Mouse (Mus musculus): ENCODE measurements at regions not wholly inside any gene's neighbourhood (a gene's known extent, or its start where the extent isn't known, plus 50 kb on each side); places are given as distances from the start of the nearest gene placed in this dataset.

DNA sequence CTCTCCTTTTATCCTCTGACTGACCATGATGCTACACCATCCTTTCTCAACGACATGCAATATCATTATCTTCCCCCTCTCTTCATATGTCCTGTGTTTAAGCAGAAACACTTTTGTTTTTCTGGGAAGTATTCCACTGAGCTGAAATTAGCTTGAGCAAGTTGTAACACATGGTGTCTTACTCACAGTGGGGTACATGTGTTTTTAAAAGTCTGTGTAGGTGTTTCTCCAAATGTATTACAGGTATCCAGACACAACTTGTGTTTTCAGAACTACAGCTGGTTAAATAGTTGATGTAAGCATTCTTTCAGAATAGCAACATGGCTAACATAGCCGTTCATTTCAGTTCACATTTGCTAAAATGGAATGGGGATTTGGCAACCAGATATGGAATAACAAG lies 172.8 kb upstream of the Gm10295 start:
- H3K4me3 ChIP-seq (ENCODE audit: insufficient read depth, low read depth, low read length): no peak overlapping the region
- no peaks in the 10 kb centered on the region for H3K4me1 ChIP-seq (ENCODE audit: control insufficient read depth, insufficient read depth, low read length)
- WGBS: 70% methylated on average over 2 of the region's 2 CpGs
- TF ChIP-seq POLR2A (IDR thresholded peaks at IDR 0.05; ENCODE audit: insufficient read depth, low read depth, low read length): no peak
- TF ChIP-seq CTCF (IDR thresholded peaks at IDR 0.05; ENCODE audit: insufficient read depth, low read depth, low read length): no peak
- no peak overlapping the region for H3K27ac ChIP-seq (ENCODE audit: insufficient read depth, low read depth, low read length)

GRCm38 (mm10) chr7:71507379-71507778 lies 156.1 kb upstream of the Gm10295 start:
- Histone ChIP-seq H3K4me1 (ENCODE audit: control insufficient read depth, insufficient read depth, low read length) (no peaks in the 10 kb centered on the region), H3K27ac (ENCODE audit: insufficient read depth, low read depth, low read length) (no peak overlapping the region), H3K4me3 (ENCODE audit: insufficient read depth, low read depth, low read length) (no peak overlapping the region)
- TF ChIP-seq POLR2A (IDR thresholded peaks at IDR 0.05; ENCODE audit: insufficient read depth, low read depth, low read length): no peak
- WGBS: 66% methylated on average over 3 of the region's 3 CpGs

- H3K4me1 ChIP-seq (ENCODE audit: control insufficient read depth, insufficient read depth, low read length): no peaks in the 10 kb centered on the region
- no peak for TF ChIP-seq CTCF (IDR thresholded peaks at IDR 0.05; ENCODE audit: insufficient read depth, low read depth, low read length)
- TF ChIP-seq POLR2A (IDR thresholded peaks at IDR 0.05; ENCODE audit: insufficient read depth, low read depth, low read length): no peak
- H3K27ac ChIP-seq (ENCODE audit: insufficient read depth, low read depth, low read length): no peak overlapping the region
- H3K4me3 ChIP-seq (ENCODE audit: insufficient read depth, low read depth, low read length): no peak overlapping the region
- WGBS: 72% methylated on average over 6 of the region's 6 CpGs
Observed at GRCm38 (mm10) chr7:71500719-71501118, 149.4 kb upstream of the Gm10295 start.

DNA sequence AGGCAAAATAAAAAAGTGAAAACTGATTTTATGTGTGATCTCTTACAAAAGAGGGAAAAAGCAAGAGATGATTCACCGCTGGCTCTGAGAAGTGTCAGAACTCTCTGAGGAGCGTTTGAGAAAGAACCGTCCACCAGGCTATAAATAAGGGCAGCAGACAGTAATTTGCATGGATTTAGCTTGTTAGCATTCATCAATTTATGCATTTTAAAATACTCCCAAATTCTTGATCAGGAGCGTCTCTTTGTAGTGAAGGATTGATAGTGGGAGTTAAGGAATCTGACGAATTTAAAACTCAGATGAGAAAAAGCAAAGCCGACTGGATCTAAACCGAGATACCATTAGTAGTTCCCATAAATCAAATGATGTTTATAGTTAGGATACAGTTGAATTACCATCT lies 146.8 kb upstream of the Gm10295 start:
- H3K4me1 ChIP-seq (ENCODE audit: control insufficient read depth, insufficient read depth, low read length): no peaks in the 10 kb centered on the region
- H3K4me3 ChIP-seq (ENCODE audit: insufficient read depth, low read depth, low read length): no peak overlapping the region
- H3K27ac ChIP-seq (ENCODE audit: insufficient read depth, low read depth, low read length): no peak overlapping the region
- TF ChIP-seq CTCF (IDR thresholded peaks at IDR 0.05; ENCODE audit: insufficient read depth, low read depth, low read length) (no peak), POLR2A (IDR thresholded peaks at IDR 0.05; ENCODE audit: insufficient read depth, low read depth, low read length) (no peak)
- WGBS: 79% methylated on average over 7 of the region's 7 CpGs

GRCm38 (mm10) chr7:71491128-71491527 lies 139.8 kb upstream of the Gm10295 start:
- Histone ChIP-seq H3K27ac (ENCODE audit: insufficient read depth, low read depth, low read length) (no peak overlapping the region), H3K4me1 (ENCODE audit: control insufficient read depth, insufficient read depth, low read length) (no peaks in the 10 kb centered on the region), H3K4me3 (ENCODE audit: insufficient read depth, low read depth, low read length) (no peak overlapping the region)
- WGBS: 60% methylated on average over 4 of the region's 4 CpGs
- TF ChIP-seq POLR2A (IDR thresholded peaks at IDR 0.05; ENCODE audit: insufficient read depth, low read depth, low read length): no peak
- no peak for TF ChIP-seq CTCF (IDR thresholded peaks at IDR 0.05; ENCODE audit: insufficient read depth, low read depth, low read length)

DNA sequence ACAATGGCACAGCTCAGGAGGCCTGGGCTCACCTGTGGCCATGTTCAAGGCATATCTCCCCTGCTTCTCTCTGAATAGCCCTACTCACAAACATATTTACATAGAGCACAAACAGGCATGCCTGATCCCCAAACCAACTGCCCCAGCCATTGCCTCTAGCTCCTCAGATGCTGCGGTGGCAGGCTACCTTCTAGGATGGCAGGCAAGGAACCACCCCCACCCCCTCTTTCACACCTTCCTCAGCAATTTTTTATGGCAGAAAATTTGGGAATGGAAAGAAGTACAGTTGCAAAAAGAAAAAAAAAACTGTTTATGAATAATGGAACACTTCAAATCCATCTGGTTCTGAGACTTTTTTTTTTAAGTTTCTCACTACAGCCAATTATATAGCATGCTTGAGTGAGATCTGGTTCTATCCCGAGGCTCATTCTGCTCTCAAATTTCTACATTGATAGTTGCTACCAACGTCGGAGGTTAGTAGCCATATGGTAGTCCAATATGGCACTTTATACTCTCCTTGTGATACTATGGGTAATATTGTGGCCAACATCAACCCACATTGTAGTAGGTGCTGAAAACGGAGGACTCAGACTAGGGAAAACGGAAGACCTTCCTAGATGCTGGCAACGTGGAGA lies 136.8 kb upstream of the Gm10295 start:
- 91% methylated on average over 7 of the region's 7 CpGs for WGBS
- Histone ChIP-seq H3K27ac (ENCODE audit: insufficient read depth, low read depth, low read length) (no peak overlapping the region), H3K4me3 (ENCODE audit: insufficient read depth, low read depth, low read length) (no peak overlapping the region), H3K4me1 (ENCODE audit: control insufficient read depth, insufficient read depth, low read length) (no peaks in the 10 kb centered on the region)
- TF ChIP-seq CTCF (IDR thresholded peaks at IDR 0.05; ENCODE audit: insufficient read depth, low read depth, low read length) (no peak), POLR2A (IDR thresholded peaks at IDR 0.05; ENCODE audit: insufficient read depth, low read depth, low read length) (no peak)

GRCm38 (mm10) chr7:71475383-71475782 lies 124.1 kb upstream of the Gm10295 start:
- Histone ChIP-seq H3K4me3 (ENCODE audit: insufficient read depth, low read depth, low read length) (no peak overlapping the region), H3K4me1 (ENCODE audit: control insufficient read depth, insufficient read depth, low read length) (no peaks in the 10 kb centered on the region), H3K27ac (ENCODE audit: insufficient read depth, low read depth, low read length) (no peak overlapping the region)
- 92% methylated on average over 4 of the region's 4 CpGs for WGBS
- TF ChIP-seq CTCF (IDR thresholded peaks at IDR 0.05; ENCODE audit: insufficient read depth, low read depth, low read length) (no peak), POLR2A (IDR thresholded peaks at IDR 0.05; ENCODE audit: insufficient read depth, low read depth, low read length) (no peak)

DNA sequence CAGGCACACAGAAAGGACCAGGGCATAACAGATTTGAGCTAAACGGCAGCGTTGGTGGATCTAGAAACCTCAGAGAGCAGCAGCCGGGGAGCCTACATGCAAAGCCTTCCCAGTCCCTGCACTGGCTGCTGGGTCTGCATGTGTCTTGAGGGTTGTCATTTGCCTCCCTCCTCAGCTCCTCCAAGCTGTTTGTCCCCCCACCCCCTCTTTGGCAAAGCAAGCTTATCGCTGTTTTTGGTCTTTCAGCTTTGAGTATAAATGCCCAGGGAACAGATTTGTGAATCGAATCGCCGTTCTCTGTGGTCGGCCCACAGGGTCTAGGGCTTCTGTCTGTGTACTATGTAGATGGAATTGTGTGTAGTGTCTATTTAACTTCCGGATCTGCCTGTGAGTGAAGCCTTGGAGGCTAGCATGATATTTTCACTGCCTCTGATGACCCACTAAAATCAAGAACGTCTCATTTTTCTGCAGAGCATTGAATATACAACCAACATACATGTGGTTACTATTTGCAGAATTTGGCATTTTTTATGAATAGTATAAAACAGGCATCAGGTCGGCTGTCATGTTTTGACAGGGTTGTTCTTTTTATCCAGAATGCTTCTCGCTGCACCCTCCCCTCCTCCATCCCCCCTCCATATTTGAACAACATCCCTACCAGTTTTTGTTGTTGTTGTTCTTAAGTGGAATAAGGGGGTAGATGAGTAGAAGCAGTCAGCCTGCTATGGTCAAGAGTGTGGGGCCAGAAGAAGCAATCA lies 121.3 kb upstream of the Gm10295 start:
- TF ChIP-seq POLR2A (IDR thresholded peaks at IDR 0.05; ENCODE audit: insufficient read depth, low read depth, low read length) (no peak), CTCF (IDR thresholded peaks at IDR 0.05; ENCODE audit: insufficient read depth, low read depth, low read length) (no peak)
- no peak overlapping the region for H3K4me3 ChIP-seq (ENCODE audit: insufficient read depth, low read depth, low read length)
- no peak overlapping the region for H3K27ac ChIP-seq (ENCODE audit: insufficient read depth, low read depth, low read length)
- H3K4me1 ChIP-seq (ENCODE audit: control insufficient read depth, insufficient read depth, low read length): no peaks in the 10 kb centered on the region
- 49% methylated on average over 12 of the region's 12 CpGs for WGBS

DNA sequence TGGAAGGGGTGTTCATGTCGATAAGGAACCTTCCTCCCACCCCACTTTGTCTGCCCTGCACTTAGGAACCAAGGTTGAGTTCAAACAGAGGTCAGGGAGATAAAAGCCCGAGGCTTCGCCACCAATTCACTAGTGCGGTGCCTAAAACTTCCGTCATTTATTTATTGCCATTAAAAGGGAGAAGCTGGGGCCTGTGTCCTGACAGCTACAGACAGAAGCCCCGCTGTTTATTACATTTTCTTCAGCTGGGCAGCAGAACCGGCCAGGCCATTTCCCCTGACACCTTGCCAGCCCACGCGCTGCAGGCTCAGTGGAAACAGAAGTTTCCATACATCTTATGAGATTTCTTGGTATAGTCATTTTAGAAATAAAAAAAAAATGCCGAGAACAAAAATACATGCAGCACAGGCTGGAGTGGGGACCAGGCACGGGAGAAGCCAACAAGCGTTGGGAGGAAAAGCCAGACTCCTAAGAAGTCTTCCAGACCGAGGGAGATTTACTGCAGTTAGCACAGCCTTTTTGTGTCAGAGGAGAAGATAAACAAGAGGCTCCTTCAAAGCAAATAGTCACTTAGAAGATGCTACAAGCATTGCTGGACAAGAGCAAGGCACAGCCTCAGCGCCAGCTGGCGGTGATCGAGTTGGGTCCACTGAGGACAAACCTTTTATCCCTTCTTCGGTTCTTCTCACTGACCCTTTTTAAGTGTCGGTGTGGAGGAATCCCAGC lies 120.5 kb upstream of the Gm10295 start:
- TF ChIP-seq CTCF (IDR thresholded peaks at IDR 0.05; ENCODE audit: insufficient read depth, low read depth, low read length) (no peak), POLR2A (IDR thresholded peaks at IDR 0.05; ENCODE audit: insufficient read depth, low read depth, low read length) (no peak)
- 57% methylated on average over 18 of the region's 18 CpGs for WGBS
- H3K27ac ChIP-seq (ENCODE audit: insufficient read depth, low read depth, low read length): no peak overlapping the region
- H3K4me1 ChIP-seq (ENCODE audit: control insufficient read depth, insufficient read depth, low read length): no peaks in the 10 kb centered on the region
- H3K4me3 ChIP-seq (ENCODE audit: insufficient read depth, low read depth, low read length): no peak overlapping the region

Measured in olfactory bulb, adult 2 months (tissue).